Mouse (Mus musculus) thymus, adult 2 months (tissue): ENCODE measurements around the gene Gata5. TPM values are rescaled to one million over a fixed set of nuclear protein-coding genes. Genes with fewer than 3 reads are reported as not detected.

Experiments
- DNase-seq: peaks from one replicate; pipeline ENCODE4 v3.0.0; 2021
- H3K27ac ChIP-seq: fragments of 200-500 bp; 2 replicates; pipeline ENCODE4 v1.5.1; 2012; ENCODE audit warnings: low read length, control low read depth; ENCODE audit not compliant: control insufficient read depth, insufficient read depth
- H3K27me3 ChIP-seq: fragments of 200-500 bp; 2 replicates; pipeline ENCODE4 v1.6.1; 2012; ENCODE audit warnings: mild to moderate bottlenecking, low read length, moderate library complexity, mixed read lengths; ENCODE audit not compliant: control insufficient read depth, insufficient read depth
- H3K36me3 ChIP-seq: fragments of 200-500 bp; 2 replicates; pipeline ENCODE4 v1.6.1; 2012; ENCODE audit warnings: mild to moderate bottlenecking, low read length, moderate library complexity; ENCODE audit not compliant: control insufficient read depth, insufficient read depth
- H3K4me1 ChIP-seq: fragments of 200-500 bp; replicated peaks from 2 replicates; pipeline ENCODE4 v1.6.1; 2012; ENCODE audit warnings: low read length; ENCODE audit not compliant: control insufficient read depth, insufficient read depth
- H3K4me3 ChIP-seq: fragments of 200-500 bp; 2 replicates; pipeline ENCODE4 v1.5.1; 2012; ENCODE audit warnings: mild to moderate bottlenecking, low read length, control low read depth, moderate library complexity; ENCODE audit not compliant: control insufficient read depth, insufficient read depth
- CTCF ChIP-seq: fragments of 200-500 bp; IDR thresholded peaks from 2 replicates; pipeline ENCODE4 v1.5.1; 2012; ENCODE audit warnings: mild to moderate bottlenecking, control low read depth, low read length, moderate library complexity, borderline replicate concordance; ENCODE audit not compliant: control insufficient read depth, poor library complexity, insufficient read depth; ENCODE audit errors: extremely low read depth
- POLR2A ChIP-seq: fragments of 200-500 bp; IDR thresholded peaks from 2 replicates; pipeline ENCODE4 v1.6.1; 2012; ENCODE audit warnings: mild to moderate bottlenecking, low read length, control low read depth, moderate library complexity; ENCODE audit not compliant: control insufficient read depth, poor library complexity, insufficient read depth; ENCODE audit errors: extremely low read depth
- WGBS: fragments of 180-500 bp; shearing (Covaris S2); methylation state at CpG from one replicate; pipeline ENCODE4 v1.1.7; 2018; 5-methylcytosine and 5-hydroxymethylcytosine counted together
- polyA plus RNA-seq: library from polyadenylated mRNA; depleted of rRNA; stranded (reverse); fragments of >200 nt; gene quantifications from 2 replicates; pipeline ENCODE4 v1.2.3, GENCODE M21; 2012

The Gata5 gene
- polyA plus RNA-seq, 1 experiment: 0.39 TPM

GRCm38 (mm10) chr2:180314292-180314691 is 20.2 kb downstream of the Gata5 start:
- Histone ChIP-seq H3K4me1 (no peaks in the 10 kb centered on the region), H3K27ac (no peak overlapping the region), H3K4me3 (no peak overlapping the region), H3K27me3 (no peaks in the 10 kb centered on the region), H3K36me3 (no peaks in the 10 kb centered on the region)
- WGBS: 79% methylated on average over 2 of the region's 2 CpGs
- TF ChIP-seq CTCF (no peak), POLR2A (no peak)
- no peak for DNase-seq

- Histone ChIP-seq H3K4me3 (no peak overlapping the region), H3K4me1 (no peaks in the 10 kb centered on the region), H3K27me3 (no peaks in the 10 kb centered on the region), H3K36me3 (no peaks in the 10 kb centered on the region), H3K27ac (no peak overlapping the region)
- WGBS: 81% methylated on average over 4 of the region's 4 CpGs
- no peak for DNase-seq
- TF ChIP-seq POLR2A (no peak), CTCF (no peak)
These were observed 23.4 kb downstream of the Gata5 start for GRCm38 (mm10) chr2:180311147-180311546.

DNA sequence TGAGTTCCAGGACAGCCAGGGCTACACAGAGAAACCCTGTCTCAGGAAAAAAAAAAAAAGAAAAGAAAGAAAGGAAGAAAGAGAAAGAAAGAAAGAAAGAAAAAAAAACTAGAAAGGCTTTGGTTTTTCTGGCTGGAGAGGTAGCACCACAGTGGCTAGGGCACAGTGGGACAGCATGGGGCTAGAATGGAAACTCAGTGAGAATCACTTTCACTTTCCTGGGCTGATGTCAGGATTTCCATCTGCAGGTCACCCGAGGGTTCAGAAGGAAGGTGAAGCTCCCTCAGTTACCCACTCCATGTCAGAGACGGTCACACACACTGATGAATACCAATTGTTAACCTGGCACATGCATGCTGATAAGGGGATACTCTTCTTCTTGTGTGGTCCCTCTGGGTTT is 26.8 kb downstream of the Gata5 start:
- Histone ChIP-seq H3K27ac (no peak overlapping the region), H3K4me3 (no peak overlapping the region), H3K36me3 (no peaks in the 10 kb centered on the region), H3K27me3 (no peaks in the 10 kb centered on the region), H3K4me1 (no peaks in the 10 kb centered on the region)
- 33% methylated on average over 2 of the region's 2 CpGs for WGBS
- TF ChIP-seq POLR2A (no peak), CTCF (no peak)
- no peak for DNase-seq

DNA sequence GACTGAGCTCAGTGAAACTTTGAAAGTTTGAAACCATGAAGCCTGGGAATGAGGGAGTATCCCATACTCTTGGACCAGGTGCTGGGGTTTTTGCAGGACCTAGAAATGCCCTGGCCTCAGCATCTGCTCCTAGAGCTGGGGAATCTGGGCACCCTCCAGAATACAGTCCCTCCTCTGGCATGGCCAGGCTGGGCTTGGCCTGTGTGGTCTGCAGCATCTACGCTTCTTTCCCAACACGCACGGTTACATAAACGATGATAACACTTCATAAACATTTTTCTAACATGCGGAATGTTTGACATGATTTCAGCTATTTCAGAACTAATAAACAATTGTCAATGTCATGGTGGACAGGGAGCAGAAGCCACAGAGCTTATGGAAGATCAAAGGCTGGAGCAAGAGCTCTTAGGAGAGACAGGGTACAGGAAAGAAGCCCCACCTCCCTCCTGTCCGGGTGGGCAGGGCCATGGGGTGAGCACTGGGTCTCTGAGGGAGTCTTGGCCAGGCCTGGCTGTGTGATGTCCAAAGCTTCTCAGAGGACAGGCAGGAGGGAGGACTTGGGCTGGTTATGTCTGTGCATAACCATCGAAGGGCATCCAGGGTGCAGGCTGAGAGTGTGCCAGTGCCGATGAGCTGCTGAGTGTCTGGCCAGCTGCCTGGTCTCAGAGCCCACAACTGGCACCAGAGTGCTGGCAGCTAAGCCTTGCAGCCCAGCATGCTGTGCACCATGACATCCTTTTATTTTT is 27.9 kb downstream of the Gata5 start:
- no peak overlapping the region for H3K27ac ChIP-seq
- no peak overlapping the region for H3K4me3 ChIP-seq
- WGBS: 91% methylated on average over 8 of the region's 8 CpGs
- no peaks in the 10 kb centered on the region for H3K36me3 ChIP-seq
- DNase-seq: no peak
- no peak for TF ChIP-seq CTCF
- no peak for TF ChIP-seq POLR2A
- H3K27me3 ChIP-seq: no peaks in the 10 kb centered on the region
- H3K4me1 ChIP-seq: no peaks in the 10 kb centered on the region

DNA sequence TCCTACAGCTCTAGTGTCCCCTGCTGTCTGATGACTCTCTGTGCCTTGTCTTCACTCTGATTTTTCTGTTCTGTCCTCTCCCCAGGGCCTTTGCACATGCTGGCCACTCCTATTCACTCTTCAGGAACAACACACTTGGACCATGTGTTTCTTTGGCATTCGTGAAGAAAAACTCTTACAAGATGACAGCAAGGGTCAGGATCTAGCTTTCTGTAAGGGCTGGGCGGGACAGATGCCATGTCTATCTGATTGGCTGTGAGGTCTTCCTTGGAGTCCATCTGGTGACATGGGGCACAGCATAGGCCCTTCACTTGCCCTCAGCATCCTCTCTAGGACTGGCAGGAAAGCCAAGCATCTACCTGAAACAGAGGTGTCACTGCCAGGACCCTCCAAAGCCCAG is 28.5 kb downstream of the Gata5 start:
- no peak for DNase-seq

GRCm38 (mm10) chr2:180305490-180305889 is 29.0 kb downstream of the Gata5 start:
- Histone ChIP-seq H3K36me3 (no peaks in the 10 kb centered on the region), H3K27ac (no peak overlapping the region), H3K4me1 (no peaks in the 10 kb centered on the region), H3K4me3 (no peak overlapping the region), H3K27me3 (no peaks in the 10 kb centered on the region)
- TF ChIP-seq POLR2A: no peak
- no peak for TF ChIP-seq CTCF
- DNase-seq: no peak
- 69% methylated on average over 3 of the region's 3 CpGs for WGBS

More for the DNA sequence above, 28.5 kb downstream of the Gata5 start:
- Histone ChIP-seq H3K4me1 (no peaks in the 10 kb centered on the region), H3K4me3 (no peak overlapping the region), H3K27me3 (no peaks in the 10 kb centered on the region), H3K27ac (no peak overlapping the region), H3K36me3 (no peaks in the 10 kb centered on the region)
- TF ChIP-seq POLR2A (no peak), CTCF (no peak)
- WGBS: 85% methylated on average over 2 of the region's 2 CpGs

GRCm38 (mm10) chr2:180304554-180304953 is 29.9 kb downstream of the Gata5 start:
- no peaks in the 10 kb centered on the region for H3K4me1 ChIP-seq
- H3K27ac ChIP-seq: no peak overlapping the region
- no peak for TF ChIP-seq CTCF
- H3K27me3 ChIP-seq: no peaks in the 10 kb centered on the region
- DNase-seq: no peak
- no peak overlapping the region for H3K4me3 ChIP-seq
- WGBS: 62% methylated on average over 4 of the region's 4 CpGs
- H3K36me3 ChIP-seq: no peaks in the 10 kb centered on the region
